Mouse (Mus musculus): Measurements from ENCODE around the gene Txnrd2. TPM values are rescaled to one million over a fixed set of nuclear protein-coding genes. Genes with fewer than 3 reads are reported as not detected.

The Txnrd2 gene
- polyA plus RNA-seq, 1 experiment from 2014 or later = 27.9 TPM

DNA sequence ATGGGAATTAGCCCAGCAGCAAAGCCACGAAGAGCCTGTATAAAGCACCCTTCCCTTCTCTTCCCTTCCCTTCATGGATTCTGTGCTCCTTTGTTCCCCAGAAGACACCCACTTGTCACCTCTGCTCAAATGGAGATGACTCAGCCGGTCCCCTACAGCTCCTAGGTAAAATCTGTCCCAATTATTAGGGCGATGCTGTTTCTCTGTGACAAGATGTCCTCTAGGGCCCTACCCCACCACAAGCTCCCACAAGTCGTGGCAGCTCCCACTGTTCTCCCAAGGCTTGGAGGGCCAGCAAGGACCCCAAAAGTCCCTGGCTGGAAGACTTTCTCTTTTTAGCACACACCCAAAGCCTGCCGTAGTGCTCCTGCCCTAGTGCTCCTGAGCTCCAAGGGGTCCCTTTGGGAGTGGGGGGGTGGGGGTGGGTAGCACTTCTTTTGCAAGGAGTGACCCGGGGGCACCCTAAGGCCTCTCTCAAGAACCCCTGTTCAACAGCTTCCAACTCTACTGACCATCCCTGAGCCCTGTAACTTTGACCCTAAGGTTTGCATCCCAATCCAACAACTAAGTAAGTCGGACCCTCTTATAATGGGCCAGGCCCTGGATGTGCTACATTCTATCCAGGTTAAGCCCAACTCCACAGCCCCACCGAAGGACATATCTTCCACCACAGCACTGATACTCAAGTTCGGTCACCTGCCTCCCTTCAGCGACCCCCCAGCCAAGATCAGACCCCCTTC is 539 bp upstream of the Txnrd2 start:
- H3K27ac ChIP-seq (replicated peaks) = peak overlapping the region; percentile 93
- H3K9me3 ChIP-seq = no peaks in the 10 kb centered on the region
- H3K27me3 ChIP-seq (replicated peaks; ENCODE audit: low read depth, poor library complexity, severe bottlenecking) = no peaks in the 10 kb centered on the region
- H3K4me3 ChIP-seq = peak overlapping the region; percentile 91
- H3K36me3 ChIP-seq (replicated peaks) = peaks cover 29% of the 10 kb centered on the region
- H3K4me1 ChIP-seq = peaks cover 44% of the 10 kb centered on the region
- WGBS = 36% methylated on average over 10 of the region's 10 CpGs
- DNase-seq (ENCODE audit: low spot score) = no peak

DNA sequence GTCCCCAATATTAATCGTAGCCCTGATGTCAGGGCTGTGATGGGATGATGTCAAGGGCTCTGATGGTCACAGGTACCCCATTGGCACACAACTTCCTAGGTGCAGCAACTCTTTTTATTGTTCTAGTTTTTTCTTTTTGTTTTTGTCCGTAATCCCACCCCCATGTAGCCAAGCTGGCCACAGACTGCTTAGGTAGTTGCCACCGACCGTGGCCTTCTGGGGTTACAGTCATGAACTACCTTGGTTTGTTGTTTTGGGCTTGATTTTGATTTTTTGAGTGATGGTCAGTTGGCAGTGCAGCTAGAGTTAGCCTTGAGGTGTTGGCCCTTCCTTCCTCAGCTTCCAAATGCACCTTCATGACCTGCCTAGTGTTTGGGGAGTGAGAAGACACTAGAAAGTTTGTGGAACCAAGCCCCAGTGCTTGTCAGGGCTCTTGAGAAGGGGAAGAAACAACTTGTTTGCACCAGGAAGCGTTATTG is 657 bp downstream of the Txnrd2 start, which contains the start of gene Comt:
Gene Comt (minus strand): TSS at position 51 of the 479 bp plus-strand sequence.
- H3K4me1 ChIP-seq = peaks cover 49% of the 10 kb centered on the region
- no peaks in the 10 kb centered on the region for H3K9me3 ChIP-seq
- H3K27me3 ChIP-seq (replicated peaks; ENCODE audit: low read depth, poor library complexity, severe bottlenecking) = no peaks in the 10 kb centered on the region
- DNase-seq (ENCODE audit: low spot score) = no peak
- peak within 1 kb of the TSS; percentile 93 for H3K27ac ChIP-seq (replicated peaks)
- WGBS = 59% methylated on average over 5 of the region's 5 CpGs
- peaks cover 20% of the 10 kb centered on the region for H3K36me3 ChIP-seq (replicated peaks)
- H3K4me3 ChIP-seq = peak within 1 kb of the TSS; percentile 91

DNA sequence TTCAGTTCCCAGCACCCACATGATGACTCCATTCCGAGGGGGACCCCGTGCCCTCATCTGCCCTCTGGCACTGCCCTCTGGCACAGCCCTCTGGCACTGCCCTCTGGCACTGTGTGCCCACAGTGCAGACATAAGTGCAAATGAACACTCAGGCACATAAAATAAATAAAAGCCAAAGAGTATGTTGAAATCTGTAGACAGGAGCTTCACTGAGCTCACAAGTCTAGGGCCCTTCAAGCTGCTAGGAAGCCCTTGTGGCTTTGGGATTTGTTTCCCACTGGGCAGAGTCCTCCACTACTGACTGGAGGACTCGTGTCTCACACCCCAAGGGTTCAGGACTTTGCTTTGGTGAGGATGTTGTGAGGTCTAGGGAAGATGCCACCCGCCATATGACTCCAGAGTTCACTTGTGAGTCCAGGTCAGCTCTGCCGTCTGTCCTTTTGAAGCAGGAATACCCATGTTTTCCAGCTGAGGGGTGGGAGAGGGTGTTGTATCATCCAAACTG is 1.9 kb downstream of the Txnrd2 start:
- Histone ChIP-seq H3K4me1 (peaks cover 49% of the 10 kb centered on the region), H3K27me3 (replicated peaks; ENCODE audit: low read depth, poor library complexity, severe bottlenecking) (no peaks in the 10 kb centered on the region), H3K9me3 (no peaks in the 10 kb centered on the region), H3K4me3 (peak overlapping the region; percentile 9; the same call in 1 of the 2 replicates), H3K27ac (replicated peaks) (0 out of 2 replicates have a peak overlapping the region, but pooled peaks have one; percentile 14), H3K36me3 (replicated peaks) (peaks cover 14% of the 10 kb centered on the region)
- no peak for DNase-seq (ENCODE audit: low spot score)
- WGBS = 80% methylated on average over 5 of the region's 5 CpGs

DNA sequence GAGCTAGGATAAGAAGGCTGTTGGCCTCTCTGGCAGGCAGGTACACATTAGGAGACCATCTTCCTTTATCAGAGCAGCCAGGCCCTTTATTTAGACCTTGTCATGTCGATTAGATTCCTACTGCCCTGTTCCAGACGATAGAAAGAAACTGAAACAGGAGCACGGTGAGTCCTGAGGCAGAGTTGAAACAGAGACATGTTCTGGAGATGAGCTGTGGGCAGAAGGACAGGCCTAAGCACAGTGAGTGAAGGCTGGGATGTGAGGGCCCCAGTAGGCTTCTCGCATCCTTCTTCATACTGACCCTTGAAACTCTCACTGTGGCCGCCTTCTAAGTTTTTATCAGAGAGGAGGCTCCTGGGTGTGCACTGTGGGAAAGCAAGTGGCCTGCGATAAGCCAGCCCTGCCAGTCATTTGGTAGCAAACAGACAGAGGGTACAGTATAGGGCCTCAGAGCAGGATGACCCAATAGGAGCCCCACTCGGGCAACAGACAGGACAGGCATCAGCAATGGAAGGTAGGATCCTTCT is 2.4 kb downstream of the Txnrd2 start:
- H3K27me3 ChIP-seq (replicated peaks; ENCODE audit: low read depth, poor library complexity, severe bottlenecking) = no peaks in the 10 kb centered on the region
- no peak overlapping the region for H3K4me3 ChIP-seq
- no peaks in the 10 kb centered on the region for H3K9me3 ChIP-seq
- peaks cover 49% of the 10 kb centered on the region for H3K4me1 ChIP-seq
- H3K27ac ChIP-seq (replicated peaks) = no peak overlapping the region; the same call in 1 of the 2 replicates
- DNase-seq (ENCODE audit: low spot score) = no peak
- 89% methylated on average over 7 of the region's 7 CpGs for WGBS
- H3K36me3 ChIP-seq (replicated peaks) = peaks cover 10% of the 10 kb centered on the region

DNA sequence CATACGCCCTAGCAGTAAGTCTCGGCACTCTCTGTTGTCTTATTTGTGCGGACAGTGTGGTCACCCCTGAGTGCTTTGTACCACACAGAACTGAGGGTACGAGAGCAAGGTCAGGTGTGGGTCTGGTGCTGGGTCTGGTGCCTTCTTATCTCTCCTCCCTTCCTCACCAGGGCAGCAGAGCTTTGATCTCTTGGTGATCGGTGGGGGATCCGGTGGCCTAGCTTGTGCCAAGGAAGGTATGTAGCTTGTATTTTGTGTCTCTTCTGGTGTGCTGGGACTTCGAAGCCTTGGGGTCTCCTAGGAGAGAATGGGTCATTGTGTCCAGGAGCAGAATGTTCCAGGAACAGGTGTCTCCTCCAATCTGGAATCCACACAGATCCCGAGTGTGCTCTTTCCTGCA is 3.5 kb downstream of the Txnrd2 start:
- no peak for DNase-seq (ENCODE audit: low spot score)
- Histone ChIP-seq H3K4me1 (peaks cover 41% of the 10 kb centered on the region), H3K27me3 (replicated peaks; ENCODE audit: low read depth, poor library complexity, severe bottlenecking) (no peaks in the 10 kb centered on the region), H3K4me3 (peak overlapping the region; percentile 8; the same call in 1 of the 2 replicates), H3K9me3 (no peaks in the 10 kb centered on the region), H3K36me3 (replicated peaks) (peaks cover 11% of the 10 kb centered on the region), H3K27ac (replicated peaks) (no peak overlapping the region)
- WGBS = 90% methylated on average over 8 of the region's 8 CpGs

DNA sequence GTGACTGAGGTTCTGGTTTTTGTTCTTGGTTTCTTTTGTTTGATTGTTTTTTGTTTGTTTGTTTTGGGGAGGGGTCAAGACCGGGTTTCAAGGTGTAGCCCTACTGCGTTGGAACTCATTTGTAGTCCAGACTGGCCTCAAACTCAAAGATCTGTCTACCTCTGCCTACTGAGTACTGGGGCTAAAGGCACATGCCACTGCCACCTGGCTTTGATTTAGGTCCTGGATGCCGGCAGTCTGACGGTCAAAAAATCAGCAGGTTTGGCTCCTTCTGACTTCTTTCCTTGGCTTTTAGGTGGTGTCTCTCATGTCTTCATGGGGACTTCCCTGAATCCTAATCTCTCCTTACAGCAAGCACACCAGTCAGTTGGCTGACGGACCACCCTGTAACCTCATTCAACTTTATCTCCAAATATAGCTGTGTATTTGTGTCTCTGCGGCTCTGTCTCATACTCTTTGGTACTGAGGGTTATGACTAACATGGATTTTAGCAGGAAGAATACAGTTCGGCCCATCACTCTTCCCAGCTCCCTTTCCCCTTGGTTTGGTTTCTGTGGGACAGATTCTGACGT is 4.5 kb downstream of the Txnrd2 start:
- no peaks in the 10 kb centered on the region for H3K27me3 ChIP-seq (replicated peaks; ENCODE audit: low read depth, poor library complexity, severe bottlenecking)
- peaks cover 21% of the 10 kb centered on the region for H3K36me3 ChIP-seq (replicated peaks)
- H3K4me3 ChIP-seq = no peak overlapping the region
- WGBS = 68% methylated on average over 8 of the region's 8 CpGs
- peaks cover 31% of the 10 kb centered on the region for H3K4me1 ChIP-seq
- no peaks in the 10 kb centered on the region for H3K9me3 ChIP-seq
- no peak overlapping the region for H3K27ac ChIP-seq (replicated peaks)
- DNase-seq (ENCODE audit: low spot score) = no peak

DNA sequence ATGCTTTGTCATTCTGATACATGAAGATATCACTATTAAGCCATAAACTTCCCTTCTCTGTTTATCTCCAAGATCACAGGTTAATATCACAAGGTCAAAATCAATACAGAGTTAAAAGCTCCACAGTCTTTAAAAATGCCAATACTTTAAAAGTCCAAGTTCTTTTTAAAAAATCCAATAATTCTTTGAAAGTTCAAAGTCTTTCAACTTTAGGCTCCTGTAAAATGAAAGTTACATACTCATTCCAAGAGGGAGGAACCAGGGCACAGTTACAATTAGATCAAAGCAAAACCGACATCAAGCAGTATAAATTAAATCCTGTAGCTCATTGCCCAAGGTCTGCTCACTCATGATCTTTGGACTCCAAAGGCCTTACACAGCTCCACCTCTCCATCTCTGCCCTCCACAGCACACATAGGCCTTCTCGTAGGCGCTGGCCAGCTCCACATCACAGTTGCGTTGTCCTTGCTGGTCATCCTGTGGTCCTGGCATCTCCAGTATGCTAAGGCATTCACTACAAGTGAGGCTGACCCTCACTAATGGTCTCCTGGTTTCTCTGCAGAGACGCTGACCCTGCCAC is 7.2 kb downstream of the Txnrd2 start:
- Histone ChIP-seq H3K27me3 (replicated peaks; ENCODE audit: low read depth, poor library complexity, severe bottlenecking) (no peaks in the 10 kb centered on the region), H3K9me3 (no peaks in the 10 kb centered on the region), H3K4me3 (no peak overlapping the region), H3K36me3 (replicated peaks) (peaks cover 42% of the 10 kb centered on the region), H3K27ac (replicated peaks) (no peak overlapping the region), H3K4me1 (peaks cover 11% of the 10 kb centered on the region; the same call in 1 of the 2 replicates)
- DNase-seq (ENCODE audit: low spot score) = no peak
- WGBS = 93% methylated on average over 5 of the region's 5 CpGs

DNA sequence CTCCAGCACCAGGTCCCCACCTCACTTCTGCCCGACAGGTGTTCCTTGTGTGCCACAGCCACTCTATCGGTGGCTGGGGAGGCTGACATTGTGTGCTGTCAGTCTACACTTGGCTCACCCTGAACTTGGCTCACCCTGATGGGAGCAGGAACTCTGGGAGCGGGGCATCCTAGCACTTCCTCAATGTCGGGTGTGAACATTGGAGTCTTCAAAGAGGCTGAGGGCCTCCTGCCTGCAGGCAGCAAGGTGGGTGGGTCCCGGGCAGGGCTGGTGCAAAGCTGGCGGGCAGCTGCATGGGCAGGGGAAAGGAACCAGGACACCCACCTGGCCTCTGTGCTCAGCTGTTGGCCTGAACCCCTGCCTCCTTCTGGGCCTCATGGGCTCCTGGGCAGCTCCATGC is 9.9 kb downstream of the Txnrd2 start:
- Histone ChIP-seq H3K27ac (replicated peaks) (no peak overlapping the region), H3K36me3 (replicated peaks) (peaks cover 53% of the 10 kb centered on the region), H3K4me3 (no peak overlapping the region), H3K27me3 (replicated peaks; ENCODE audit: low read depth, poor library complexity, severe bottlenecking) (no peaks in the 10 kb centered on the region), H3K9me3 (no peaks in the 10 kb centered on the region), H3K4me1 (peaks cover 2% of the 10 kb centered on the region; the same call in 1 of the 2 replicates)
- no peak for DNase-seq (ENCODE audit: low spot score)
- whole genome bisulfite sequencing = 94% methylated on average over 6 of the region's 6 CpGs

DNA sequence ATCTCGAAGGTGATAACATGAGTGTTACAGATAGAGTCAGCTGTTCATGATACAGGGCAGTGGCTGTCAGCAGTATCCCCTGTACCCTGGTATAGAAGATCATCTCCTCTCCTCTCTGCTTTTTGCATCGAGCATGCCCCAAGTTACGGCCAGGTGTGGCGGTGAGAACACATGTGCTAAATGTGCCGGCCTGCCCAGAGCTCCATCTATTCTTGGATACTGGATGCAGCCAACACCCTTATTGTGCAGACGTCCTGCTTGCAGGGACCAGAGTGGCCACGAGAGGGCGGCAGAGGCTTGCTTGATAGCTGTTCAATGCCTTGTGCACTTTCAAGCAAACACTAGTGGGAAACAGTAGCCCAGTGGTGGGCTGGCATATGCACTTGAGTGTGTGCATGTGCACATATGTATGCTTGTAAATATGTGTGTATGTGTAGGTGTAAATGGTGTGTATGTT is 17.2 kb downstream of the Txnrd2 start:
- WGBS = 27% methylated on average over 8 of the region's 8 CpGs
- Histone ChIP-seq H3K36me3 (replicated peaks) (peaks cover 34% of the 10 kb centered on the region), H3K27ac (replicated peaks) (no peak overlapping the region), H3K27me3 (replicated peaks; ENCODE audit: low read depth, poor library complexity, severe bottlenecking) (0 out of 2 replicates have a peak, but pooled peaks cover 4% of the 10 kb centered on the region), H3K4me3 (no peak overlapping the region), H3K9me3 (no peaks in the 10 kb centered on the region), H3K4me1 (peaks cover 10% of the 10 kb centered on the region)
- DNase-seq (ENCODE audit: low spot score) = peak; percentile 92

DNA sequence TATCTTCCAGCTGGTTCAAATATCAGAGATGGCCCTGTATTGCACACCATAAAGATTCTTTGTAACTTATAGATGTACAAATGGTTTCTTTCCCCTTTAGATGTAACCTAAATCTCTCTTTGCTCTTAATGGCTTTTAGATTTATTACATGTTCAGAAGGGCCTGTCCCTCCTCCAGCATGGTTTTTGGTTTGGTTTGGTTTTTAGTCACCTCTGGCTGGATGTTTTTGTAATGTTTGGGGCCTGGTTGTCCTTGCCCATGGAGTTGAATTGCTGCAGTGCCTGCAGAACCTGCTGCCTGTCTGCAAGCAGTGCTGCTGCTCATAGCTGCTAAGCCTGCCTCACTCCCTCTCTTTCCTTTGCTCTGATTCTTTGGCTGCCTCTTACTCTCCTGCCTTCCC is 21.1 kb downstream of the Txnrd2 start:
- Histone ChIP-seq H3K9me3 (no peaks in the 10 kb centered on the region), H3K27ac (replicated peaks) (peak overlapping the region; percentile 3; the same call in 1 of the 2 replicates), H3K27me3 (replicated peaks; ENCODE audit: low read depth, poor library complexity, severe bottlenecking) (0 out of 2 replicates have a peak, but pooled peaks cover 5% of the 10 kb centered on the region), H3K36me3 (replicated peaks) (peaks cover 25% of the 10 kb centered on the region), H3K4me3 (no peak overlapping the region), H3K4me1 (peaks cover 29% of the 10 kb centered on the region)
- no peak for DNase-seq (ENCODE audit: low spot score)

DNA sequence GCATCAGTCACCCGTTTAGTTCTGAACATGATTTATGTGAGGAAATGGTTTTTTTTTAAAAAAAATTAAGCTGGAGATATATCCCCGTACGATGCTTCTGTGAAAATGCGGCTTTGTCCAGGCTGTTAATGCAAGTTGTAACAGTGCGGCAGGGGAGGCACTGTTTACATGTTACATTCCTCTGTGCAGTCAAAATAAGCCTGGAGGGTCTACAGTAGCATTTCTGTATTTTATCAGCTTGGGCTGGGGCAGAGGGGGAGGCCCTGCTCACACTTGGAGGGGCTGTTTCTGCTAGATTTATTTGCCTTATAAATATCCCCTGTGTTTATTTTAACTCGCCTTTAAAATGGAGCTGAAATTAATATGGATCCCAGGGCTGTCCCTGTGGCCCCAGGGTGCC is 21.9 kb downstream of the Txnrd2 start:
- Histone ChIP-seq H3K36me3 (replicated peaks) (peaks cover 25% of the 10 kb centered on the region), H3K4me3 (no peak overlapping the region), H3K27me3 (replicated peaks; ENCODE audit: low read depth, poor library complexity, severe bottlenecking) (0 out of 2 replicates have a peak, but pooled peaks cover 7% of the 10 kb centered on the region), H3K27ac (replicated peaks) (no peak overlapping the region; the same call in 1 of the 2 replicates), H3K9me3 (no peaks in the 10 kb centered on the region), H3K4me1 (peaks cover 38% of the 10 kb centered on the region)
- no peak for DNase-seq (ENCODE audit: low spot score)
- WGBS = 74% methylated on average over 6 of the region's 6 CpGs

DNA sequence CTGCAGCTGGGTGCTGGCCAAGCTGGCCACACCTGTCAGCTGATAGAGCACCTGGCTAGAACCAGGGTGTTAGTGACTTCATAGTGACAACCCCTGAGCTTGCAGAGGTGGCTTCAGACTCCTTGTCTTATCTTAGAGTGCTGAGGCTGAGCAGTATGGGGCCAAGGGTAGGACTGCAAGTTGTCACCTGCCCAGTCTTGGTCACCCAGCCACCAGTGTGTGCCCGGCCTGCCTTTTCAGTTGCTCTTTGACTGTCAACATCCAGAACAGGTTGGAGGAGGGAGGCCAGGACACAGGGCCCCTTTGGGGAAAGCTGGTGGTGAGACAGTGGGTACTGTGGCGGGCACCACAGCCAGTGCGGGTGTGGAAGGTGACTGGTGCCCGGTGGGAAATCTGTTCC is 22.8 kb downstream of the Txnrd2 start:
- no peaks in the 10 kb centered on the region for H3K9me3 ChIP-seq
- peaks cover 47% of the 10 kb centered on the region for H3K4me1 ChIP-seq
- H3K27me3 ChIP-seq (replicated peaks; ENCODE audit: low read depth, poor library complexity, severe bottlenecking) = 0 out of 2 replicates have a peak, but pooled peaks cover 7% of the 10 kb centered on the region
- DNase-seq (ENCODE audit: low spot score) = no peak
- WGBS = 88% methylated on average over 4 of the region's 4 CpGs
- H3K4me3 ChIP-seq = no peak overlapping the region
- peaks cover 25% of the 10 kb centered on the region for H3K36me3 ChIP-seq (replicated peaks)
- H3K27ac ChIP-seq (replicated peaks) = no peak overlapping the region; the same call in 1 of the 2 replicates
